Mouse (Mus musculus) layer of hippocampus, adult 2 months (tissue): ENCODE measurements around the gene Ppp1r8. TPM values are rescaled to one million over a fixed set of nuclear protein-coding genes. Genes with fewer than 3 reads are reported as not detected.
"Not testable (repeated sequence)": the region's sequence is repeated elsewhere in the genome, so short reads cannot be mapped to it uniquely, and the experiment has no call there.

ENCODE experiments used
- DNase-seq, 2 experiments: peaks; one replicate each; pipeline ENCODE4 v3.0.0; 2022; ENCODE audit warnings: low spot score in 2 of 2
- H3K27ac ChIP-seq: fragments of 200-600 bp; 2 replicates; pipeline ENCODE4 v1.8.1; 2022
- H3K4me3 ChIP-seq: fragments of 200-600 bp; 2 replicates; pipeline ENCODE4 v1.8.1; 2022; ENCODE audit warnings: mild to moderate bottlenecking
- CTCF ChIP-seq: fragments of 200-600 bp; conservative IDR thresholded peaks from 2 replicates; pipeline ENCODE4 v1.8.1; 2022; ENCODE audit warnings: antibody characterized with exemption, mild to moderate bottlenecking, moderate library complexity
- total RNA-seq, 2 experiments: library from RNA; stranded (reverse); gene quantifications; 2 replicates each; pipeline ENCODE4 v1.2.3; 2021

Gene Ppp1r8
- total RNA-seq, 2 experiments from 2014 or later: 40.7 to 43.5 TPM

DNA sequence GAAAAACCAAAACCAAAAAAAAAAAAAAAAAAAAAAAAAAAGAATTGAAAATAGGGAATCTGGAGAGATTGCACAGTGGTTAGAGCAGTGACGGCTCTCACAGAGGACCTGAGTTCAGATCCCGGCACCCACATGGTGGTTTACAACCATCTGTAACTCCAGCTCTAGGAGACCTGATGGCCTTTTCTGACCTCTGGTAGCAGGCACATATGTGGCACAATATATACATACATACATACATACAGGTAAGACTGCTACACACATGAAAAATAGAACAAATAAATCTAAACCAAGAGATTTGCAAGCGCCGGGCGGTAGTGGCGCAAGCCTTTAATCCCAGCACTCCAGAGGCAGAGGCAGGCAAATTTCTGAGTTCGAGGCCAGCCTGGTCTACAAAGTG is 39.1 kb downstream of the Ppp1r8 start:
- Histone ChIP-seq H3K27ac (no peak overlapping the region), H3K4me3 (no peak overlapping the region)
- TF ChIP-seq CTCF: no peak
- no peak for DNase-seq

- no peak for DNase-seq
- H3K27ac ChIP-seq: no peak overlapping the region
- H3K4me3 ChIP-seq: no peak overlapping the region
- TF ChIP-seq CTCF: no peak
These were observed 39.8 kb downstream of the Ppp1r8 start for GRCm38 (mm10) chr4:132803212-132803611.

GRCm38 (mm10) chr4:132802171-132802637 is 40.8 kb downstream of the Ppp1r8 start:
- DNase-seq: no peak
- no peak for TF ChIP-seq CTCF
- no peak overlapping the region for H3K27ac ChIP-seq
- no peak overlapping the region for H3K4me3 ChIP-seq

- no peak for DNase-seq
- Histone ChIP-seq H3K4me3 (no peak overlapping the region), H3K27ac (no peak overlapping the region)
- TF ChIP-seq CTCF: no peak
These were observed 41.5 kb downstream of the Ppp1r8 start for GRCm38 (mm10) chr4:132801176-132802077.

DNA sequence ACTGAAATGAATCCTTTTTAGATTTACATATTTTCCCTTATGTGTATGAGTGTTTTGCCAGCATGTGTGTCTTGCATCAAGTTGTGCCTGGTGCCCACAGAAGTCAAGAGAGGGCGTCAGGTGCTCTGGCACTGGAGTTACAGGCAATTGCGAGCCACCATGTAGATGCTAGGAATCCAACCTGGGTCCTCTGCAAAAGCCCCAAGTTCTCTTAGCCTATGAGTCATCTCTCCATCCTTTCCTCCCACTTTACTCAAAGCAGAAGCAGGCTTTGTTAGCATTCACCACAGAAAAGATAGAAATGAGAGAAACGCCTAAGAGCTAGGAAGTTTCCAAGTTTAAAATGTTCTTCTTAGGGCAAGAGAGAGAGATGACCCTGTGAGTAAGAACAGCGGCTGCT is 43.1 kb downstream of the Ppp1r8 start:
- no peak for DNase-seq
- TF ChIP-seq CTCF: no peak
- no peak overlapping the region for H3K4me3 ChIP-seq
- no peak overlapping the region for H3K27ac ChIP-seq

DNA sequence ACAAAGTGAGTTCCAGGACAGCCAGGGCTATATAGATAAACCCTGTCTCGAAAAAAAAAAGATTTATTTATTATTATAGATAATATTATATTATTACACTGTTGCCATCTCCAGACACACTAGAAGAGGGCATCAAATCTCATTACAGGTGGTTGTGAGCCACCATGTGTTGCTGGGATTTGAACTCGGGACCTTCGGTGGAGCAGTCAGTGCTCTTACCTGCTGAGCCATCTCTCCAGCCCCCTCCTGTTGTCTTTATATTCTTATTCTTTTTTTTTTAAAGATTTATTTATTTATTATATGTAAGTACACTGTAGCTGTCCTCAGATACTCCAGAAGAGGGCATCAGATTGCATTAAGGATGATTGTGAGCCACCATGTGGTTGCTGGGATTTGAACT is 44.3 kb downstream of the Ppp1r8 start:
- DNase-seq, H3K27ac ChIP-seq, H3K4me3 ChIP-seq: not testable (repeated sequence)
- 0 out of 2 replicates have a peak, but pooled peaks have one; percentile 10 for TF ChIP-seq CTCF

DNA sequence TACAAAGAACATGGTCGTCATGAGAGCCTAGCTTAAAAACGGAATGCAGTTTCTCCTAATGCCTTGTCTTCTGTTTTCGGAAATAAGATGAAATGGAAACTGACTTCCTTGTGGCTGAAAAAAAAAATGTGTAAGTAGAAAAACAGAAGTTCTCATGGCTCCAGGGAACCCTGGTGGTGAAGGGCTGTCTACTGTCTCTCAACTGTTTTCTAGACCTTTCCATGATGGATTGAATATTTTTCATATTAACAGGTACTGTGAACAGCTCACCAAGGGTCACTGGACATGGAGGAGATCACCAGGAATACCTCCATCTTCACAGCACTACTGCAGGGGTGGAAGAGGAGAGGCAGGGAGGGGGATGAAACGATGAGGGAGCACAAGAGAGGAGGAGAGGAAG is 44.9 kb downstream of the Ppp1r8 start:
- DNase-seq: no peak
- no peak overlapping the region for H3K4me3 ChIP-seq
- no peak for TF ChIP-seq CTCF
- H3K27ac ChIP-seq: no peak overlapping the region

- DNase-seq: no peak
- Histone ChIP-seq H3K27ac (no peak overlapping the region), H3K4me3 (no peak overlapping the region)
- TF ChIP-seq CTCF: no peak; the same call in 1 of the 2 replicates
These were observed 45.5 kb downstream of the Ppp1r8 start for GRCm38 (mm10) chr4:132797461-132797860.

GRCm38 (mm10) chr4:132796196-132796886 is 46.6 kb downstream of the Ppp1r8 start, which contains the start of gene Themis2:
Gene Themis2 (minus strand): TSS chr4:132796387.
- H3K27ac ChIP-seq: no peak within 1 kb of the TSS
- peak in 1 of 2 experiments; percentile 34 for DNase-seq
- TF ChIP-seq CTCF: no peak
- peak within 1 kb of the TSS; percentile 33; the same call in 1 of the 2 replicates for H3K4me3 ChIP-seq

- no peak for DNase-seq
- no peak for TF ChIP-seq CTCF
- Histone ChIP-seq H3K27ac (no peak overlapping the region), H3K4me3 (no peak overlapping the region)
These were observed 47.8 kb downstream of the Ppp1r8 start for GRCm38 (mm10) chr4:132795171-132795570.

- DNase-seq: no peak
- TF ChIP-seq CTCF: no peak
- H3K27ac ChIP-seq: no peak overlapping the region
- no peak overlapping the region for H3K4me3 ChIP-seq
These were observed 48.2 kb downstream of the Ppp1r8 start for GRCm38 (mm10) chr4:132794760-132795159.

DNA sequence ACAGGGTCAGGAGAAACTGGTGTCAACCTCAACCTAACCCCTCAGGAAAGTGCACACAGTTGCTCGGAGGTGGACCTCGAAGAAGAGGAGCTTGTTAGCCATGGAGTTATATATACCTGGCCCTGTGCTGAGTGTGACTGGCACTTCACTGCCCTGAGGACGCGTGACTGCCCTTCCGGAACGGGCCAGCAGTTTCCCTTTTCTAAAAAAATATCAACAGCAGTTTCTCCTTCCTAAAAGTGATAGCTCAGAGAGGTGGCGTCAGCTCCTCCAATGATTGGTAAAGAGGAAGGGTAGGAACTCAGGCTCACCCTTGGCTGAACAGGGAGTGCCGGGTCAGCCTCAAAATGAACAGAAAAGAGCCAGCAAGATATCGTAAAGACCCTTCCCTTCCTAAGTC is 48.9 kb downstream of the Ppp1r8 start:
- no peak for DNase-seq

GRCm38 (mm10) chr4:132793322-132794004 is 49.5 kb downstream of the Ppp1r8 start:
- not testable (repeated sequence) for DNase-seq, H3K27ac ChIP-seq, H3K4me3 ChIP-seq

More for the DNA sequence above, 48.9 kb downstream of the Ppp1r8 start:
- Histone ChIP-seq H3K4me3 (no peak overlapping the region), H3K27ac (no peak overlapping the region)
- TF ChIP-seq CTCF: no peak
